Mouse (Mus musculus): ENCODE measurements around the gene Sertad2.

Sertad2 gene

DNA sequence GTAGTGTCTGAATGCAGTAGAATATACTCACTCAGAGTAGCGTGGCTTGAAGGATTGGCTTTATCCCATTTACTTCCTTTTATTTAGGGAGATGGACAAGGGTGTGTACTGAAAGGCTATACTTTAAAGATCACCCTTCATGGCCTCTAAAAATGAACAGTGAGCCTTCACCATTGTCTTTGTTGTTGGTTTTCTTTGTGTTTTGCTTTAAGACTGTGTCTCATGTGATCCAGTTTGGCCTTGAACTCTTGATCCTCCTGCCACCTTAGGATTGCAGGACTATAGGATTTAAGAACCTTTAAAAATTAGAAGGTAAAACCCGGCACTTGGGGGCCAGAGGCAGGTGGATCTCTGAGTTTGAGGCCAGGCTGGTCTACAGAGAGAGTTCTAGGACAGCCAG is 6.4 kb downstream of the Sertad2 start:
- DNase-seq = no peak

DNA sequence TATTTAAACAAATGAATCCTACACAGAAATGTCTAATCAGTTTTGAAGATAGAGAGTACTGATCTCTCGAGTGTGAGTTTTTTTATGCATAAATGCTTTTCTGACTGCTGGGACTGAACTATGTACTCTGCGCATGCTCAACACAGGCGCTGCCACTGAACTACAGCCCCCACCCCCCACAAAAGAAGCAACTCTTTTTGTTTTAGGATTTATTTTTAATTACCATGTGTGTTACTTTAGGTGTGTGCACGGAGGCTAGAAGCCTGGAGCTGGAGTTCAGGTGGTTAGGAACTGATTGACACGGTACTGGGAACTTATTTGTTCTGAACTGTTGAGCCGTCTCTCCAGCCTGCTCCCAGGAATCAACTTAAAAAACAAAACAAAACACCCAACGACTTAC is 7.1 kb downstream of the Sertad2 start:
- no peak for DNase-seq

DNA sequence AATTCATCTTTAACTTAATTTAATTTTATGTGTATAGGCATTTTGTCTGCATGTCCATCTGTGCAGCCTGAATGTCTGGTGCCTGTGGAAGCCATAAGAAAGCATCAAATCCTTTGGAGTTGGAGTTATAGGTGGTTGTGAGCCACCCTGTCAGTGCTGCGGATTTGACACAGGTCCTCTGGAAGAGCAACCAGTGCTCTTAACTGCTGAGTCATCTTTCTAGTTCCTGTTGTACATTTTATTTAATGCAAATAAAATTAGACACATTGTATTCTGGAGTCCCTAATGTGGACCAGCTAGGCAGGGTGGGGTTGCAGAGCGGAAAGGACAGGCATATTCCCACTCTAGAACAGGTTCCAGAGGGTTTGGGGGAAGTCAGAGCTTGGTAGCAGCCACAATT is 9.0 kb downstream of the Sertad2 start:
- DNase-seq = no peak

DNA sequence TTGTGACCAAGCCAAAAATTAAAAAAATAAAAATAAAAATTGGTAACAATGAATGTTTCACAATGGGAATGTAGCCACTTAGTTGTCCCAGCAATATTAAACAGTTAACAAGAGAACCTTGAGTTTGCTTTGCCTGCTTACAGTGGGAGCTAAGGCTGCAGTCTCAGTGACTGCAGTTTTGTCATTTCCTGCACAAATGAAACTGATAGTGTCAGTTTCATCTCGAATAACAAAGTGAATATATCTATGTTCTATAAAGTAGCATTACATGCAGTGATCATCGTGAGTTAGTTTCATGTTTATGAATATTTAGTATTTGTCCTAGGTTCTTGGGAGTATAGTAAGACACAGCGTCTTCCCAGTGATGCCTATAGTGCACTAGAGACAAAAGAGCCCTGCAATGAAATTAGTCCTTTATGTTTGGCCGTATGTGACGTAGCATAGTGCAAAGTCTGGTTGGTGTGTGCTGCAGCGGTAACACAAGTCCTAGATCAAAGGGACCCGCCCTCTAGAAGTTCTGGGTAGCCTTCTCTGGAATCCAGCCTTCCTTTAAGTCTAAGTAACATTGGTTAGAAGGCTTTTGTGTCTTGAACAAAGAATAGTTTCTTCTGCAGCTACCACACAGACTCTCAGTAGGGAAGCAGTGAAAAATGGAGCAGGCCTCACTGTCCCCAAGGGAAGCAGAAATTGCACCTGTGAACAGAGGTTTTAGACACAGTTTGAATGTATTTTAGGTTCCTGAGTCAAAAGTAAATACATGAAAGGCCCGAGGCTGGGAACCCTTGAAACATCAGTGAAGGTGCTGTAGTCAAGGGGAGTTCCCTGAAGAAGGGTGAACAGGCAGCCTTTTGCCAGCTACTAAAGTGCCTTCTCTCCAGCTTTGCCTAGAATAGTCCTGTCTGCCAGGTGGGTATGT is 10.0 kb downstream of the Sertad2 start:
- DNase-seq = peak; percentile 28

DNA sequence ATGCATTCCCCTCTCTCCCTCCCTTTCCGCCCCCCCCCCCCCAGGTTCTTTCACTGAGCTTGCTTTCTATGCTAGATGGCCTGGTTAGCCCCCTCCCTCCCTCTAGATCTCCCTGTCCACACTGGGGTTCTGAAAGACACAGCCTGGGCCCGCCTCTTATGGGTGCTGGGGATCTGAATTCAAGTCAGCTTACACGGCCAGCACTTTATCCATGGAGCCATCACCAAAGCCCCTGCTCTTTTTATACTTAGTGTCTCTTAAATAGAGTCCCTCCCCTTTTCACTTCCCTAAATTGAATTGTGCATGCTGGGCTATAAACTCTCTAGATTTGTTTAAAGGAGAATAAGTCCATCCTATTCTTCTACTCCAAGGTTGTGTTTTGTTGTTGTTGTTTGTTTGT is 12.6 kb downstream of the Sertad2 start:
- no peak for DNase-seq

DNA sequence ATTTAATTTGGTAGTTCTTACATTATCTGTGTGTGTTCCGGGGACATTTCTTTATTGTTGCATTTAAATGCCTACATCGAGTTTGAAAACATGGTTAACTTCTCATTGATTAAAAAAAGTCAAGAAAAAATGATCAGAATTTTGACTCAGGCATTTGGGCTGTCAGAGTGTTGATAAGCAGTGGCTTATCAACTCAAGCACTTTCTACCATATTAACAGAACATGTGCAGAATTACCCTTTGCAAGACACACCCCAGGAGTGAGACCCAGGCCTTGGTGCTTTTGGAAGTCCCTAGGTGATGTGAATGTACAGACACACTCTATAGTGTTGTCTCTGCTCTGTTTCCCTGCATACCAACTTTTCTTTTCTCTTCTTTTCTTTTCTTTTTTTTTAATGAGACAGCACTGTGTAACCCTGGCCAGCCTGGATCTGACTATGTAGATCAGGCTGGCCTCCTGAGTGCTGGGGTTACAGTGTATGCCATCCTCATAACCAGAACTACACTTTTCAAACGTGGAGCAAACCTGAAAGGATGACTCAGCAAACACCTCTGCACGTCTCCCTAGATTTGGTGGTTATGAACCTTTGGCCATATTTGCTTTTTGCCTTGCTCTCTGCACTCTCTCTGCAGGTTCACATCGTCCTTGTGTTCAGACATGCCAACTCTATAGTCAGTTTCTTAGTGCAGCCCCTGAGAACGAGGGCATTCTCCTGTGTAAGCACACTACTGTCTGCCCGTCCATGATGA is 13.3 kb downstream of the Sertad2 start:
- DNase-seq = no peak

DNA sequence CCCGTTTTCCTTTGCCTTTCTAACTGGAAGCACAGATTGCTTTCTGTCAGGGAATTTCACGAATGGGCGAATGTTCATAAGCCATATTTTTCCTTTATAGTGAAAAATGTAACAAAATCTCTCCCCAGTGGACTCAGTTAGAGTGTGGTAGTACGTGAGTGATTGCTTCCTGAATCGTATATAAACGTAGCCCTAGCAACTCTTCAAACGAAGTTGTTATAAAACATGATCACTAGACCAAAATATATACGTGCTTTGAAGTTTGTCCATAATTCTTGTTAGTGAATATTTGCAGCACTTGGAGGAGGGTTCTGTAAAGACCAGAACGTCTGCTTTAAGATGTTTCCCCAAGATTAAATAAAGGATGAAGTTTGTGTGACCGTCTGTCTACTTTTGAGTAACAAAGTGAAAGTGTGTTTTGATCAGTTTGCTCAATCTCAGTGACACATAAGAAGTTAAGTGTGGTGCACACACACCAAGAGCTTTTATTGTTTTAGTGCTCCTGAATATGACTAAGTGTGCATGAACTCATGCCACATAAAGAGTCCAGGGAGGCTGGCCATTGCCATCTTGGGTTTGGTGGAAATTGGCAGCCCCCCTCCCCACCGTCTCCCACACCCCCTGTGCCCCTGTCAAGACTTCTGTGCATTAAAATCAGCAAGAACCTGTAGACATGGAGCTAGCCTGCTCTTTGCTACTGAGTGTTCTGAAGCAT is 16.3 kb downstream of the Sertad2 start:
- no peak for DNase-seq

DNA sequence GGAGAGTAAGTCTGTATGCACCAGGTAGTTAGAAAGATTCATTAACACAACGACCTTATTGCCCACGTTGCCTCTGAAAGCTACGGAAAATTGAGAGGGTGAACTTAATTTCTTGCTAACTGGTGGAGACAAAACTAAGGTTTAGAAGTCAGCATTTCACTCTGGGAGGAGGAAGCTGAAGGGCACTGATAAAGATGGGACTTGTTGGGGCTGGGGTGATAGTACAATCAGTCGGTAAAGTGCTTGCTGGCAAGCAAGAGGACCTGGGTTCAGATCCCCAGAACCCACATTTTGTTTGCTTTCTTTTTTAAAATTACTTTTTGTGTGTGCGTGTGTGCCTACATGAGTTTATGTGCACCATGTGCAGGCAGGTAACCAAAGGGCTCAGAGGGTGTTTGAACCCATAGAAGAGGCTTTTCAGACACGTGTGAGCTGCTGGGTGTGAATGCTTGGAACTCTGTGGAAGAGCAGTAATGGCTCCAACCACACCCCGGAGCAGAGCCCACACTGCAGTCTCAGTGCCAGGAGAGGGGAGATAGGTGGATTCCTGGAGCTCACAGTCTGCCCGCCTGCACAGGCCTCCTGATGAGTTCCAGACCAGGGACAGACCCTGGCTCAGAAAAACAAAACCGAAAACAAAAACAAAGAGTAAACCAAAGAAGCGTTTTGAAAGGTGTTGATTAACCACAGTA is 17.0 kb downstream of the Sertad2 start:
- no peak for DNase-seq

DNA sequence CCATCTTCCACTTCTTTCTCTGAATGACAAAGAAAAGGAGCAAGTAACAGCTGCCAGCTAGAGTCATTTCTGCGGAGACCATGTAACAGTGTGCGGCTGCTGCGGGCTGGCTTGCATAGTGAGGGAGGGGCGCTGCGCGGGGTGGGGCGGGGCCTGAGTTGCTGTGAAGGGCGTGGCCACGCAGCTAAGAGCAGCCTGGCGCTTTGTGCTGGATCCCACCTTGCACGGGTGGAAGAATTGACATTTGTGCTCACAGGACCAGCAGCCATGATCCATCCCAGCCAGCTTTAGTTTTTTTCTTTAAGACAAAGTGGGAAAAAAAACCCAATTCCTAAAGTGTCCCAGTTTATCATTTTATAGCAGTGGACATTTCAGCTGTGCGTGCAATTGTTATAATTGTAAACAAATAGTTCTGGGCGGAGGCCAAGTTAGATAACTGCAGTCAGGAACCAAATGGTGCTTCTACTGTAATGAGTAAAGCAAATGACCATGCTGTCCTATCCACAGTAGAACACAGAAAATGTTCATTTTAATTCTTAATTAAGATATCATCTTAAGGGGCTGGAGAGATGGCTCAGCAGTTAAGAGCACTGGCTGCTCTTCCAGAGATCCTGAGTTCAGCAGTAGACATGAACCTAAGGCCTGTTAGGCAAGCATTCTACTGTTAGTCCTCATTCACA is 18.4 kb downstream of the Sertad2 start:
- DNase-seq = peak; percentile 82

DNA sequence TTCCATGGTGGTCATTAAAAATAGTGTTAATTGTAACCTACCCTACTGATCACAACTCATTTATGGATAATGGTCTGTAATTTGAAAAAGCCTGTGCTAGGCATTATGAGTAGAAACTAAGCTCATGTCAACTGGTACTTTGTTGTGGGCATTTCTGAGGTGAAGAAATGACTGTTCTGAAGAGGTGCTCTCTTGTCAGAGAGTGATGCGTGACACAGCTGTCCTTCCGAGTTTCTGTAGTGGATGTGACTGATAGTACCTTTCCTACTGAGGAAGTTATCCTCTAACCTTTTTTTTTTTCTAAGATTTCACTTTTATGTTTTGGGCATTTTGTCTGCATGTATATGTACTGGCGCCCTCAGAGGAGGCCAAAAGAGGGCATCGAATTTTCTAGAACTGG is 22.0 kb downstream of the Sertad2 start:
- no peak for DNase-seq

DNA sequence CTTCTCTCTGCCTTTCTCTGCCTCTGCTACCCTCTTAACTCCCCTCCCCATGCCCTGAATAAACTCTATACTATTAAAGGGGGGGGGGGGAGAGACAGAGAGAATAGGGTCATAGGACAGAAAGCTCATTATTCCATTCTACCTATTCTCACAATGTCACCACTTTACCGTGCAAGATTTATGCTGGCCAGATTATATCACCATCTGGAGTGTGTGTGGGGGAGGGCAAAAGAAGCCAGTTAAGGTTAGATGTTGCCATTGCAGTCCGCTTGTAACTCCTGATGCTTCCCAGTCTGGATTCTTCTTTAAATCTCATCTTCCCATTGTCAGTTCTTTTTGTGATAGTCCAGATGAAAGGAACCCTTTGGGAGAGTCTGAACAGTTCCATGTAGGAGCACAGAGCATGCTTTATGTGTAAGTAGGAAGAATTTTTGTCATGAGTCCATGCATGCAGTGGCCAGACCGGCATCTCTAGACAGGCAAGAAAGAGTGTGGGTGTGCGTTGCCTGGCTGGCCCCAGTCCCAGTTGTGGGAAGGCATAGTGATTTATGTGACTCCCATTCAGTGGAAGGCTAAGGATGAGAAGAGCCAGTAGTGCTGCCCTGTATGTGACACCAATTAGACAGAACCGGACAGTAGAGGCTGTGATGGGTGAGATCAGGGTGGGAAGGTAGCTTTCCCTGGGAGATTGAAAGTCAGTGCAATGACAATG is 28.8 kb downstream of the Sertad2 start:
- no peak for DNase-seq

DNA sequence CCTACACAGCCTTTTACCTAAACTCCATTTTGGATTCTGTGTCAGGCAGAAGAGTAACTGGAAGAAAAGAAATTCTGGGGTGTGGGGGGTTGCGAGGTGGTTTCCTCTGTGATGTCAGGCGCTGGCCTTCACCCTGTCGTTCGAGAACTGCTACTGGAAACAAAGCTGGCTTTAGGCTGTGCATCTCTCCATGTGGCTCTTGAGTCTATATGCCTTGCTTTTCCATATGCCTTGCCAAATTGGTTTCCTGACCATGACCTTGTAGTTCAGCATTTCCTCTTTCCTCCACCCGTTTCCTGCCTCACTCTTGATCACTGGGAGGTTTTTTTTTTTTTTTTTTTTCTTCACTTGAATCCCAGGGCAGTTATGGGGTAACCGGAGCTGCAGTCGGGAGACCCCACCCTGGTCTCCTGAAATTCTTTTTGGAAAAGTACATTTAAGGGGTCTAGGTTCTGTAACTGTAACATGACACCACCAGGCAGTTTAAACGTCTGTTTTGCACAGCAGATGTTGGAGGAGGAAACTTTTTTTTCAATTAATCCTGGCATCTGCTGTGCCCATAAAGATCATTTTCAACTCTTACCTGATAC is 33.1 kb downstream of the Sertad2 start:
- DNase-seq = no peak

DNA sequence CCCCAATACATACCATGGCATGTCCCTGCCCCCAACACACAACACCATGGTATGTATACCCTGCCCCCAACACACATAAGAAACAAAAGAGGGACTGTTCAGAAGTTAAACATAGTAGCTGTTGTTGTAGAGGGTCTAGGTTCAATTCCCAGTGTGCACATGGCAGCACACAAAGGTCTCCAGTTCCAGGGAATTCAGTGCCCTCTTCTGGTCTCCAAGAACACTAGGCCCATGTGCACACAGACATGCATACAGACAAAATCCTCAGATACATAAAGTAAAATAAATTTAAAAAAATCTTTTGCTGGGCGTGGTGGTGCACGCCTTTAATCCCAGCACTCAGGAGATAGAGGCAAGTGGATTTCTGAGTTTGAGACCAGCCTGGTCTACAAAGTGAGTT is 39.7 kb downstream of the Sertad2 start:
- no peak for DNase-seq

DNA sequence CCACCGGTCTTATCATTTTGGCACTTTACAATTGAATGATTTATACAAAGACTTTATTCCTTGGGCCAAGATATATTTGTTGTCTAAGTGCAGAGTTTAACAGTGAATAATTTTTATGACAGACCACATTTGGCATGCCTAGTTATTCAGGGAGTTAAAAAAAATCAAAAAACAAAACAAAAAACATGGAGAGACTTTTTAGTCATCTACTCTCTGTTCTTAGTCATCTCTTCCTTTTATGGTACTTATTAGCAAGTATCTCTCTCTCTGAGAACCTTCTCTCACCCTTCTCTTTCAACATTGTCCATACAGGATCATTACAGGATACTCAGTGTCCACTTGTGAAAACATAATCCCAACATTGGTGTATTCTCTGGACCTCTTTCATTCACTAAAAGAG is 42.2 kb downstream of the Sertad2 start:
- DNase-seq = no peak

DNA sequence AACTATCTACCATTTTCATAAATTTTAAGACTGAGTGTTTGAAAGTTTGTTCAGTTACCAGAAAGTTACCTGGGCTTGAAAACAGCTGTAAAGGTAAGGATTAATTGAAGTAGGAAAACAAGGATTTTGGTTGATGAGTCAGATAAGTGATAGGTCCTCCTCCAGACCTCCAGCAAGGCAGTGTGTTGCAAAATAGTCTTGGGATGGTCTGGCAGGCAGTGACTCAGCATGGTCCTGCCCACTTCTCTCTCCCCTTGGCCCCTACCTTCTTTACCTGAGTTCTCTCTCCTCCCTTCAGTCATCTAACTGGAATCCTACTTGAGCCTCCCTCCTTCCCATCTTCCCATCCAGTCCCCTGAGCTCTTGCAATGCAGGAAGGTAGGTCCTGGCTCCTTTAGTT is 43.1 kb downstream of the Sertad2 start:
- no peak for DNase-seq

DNA sequence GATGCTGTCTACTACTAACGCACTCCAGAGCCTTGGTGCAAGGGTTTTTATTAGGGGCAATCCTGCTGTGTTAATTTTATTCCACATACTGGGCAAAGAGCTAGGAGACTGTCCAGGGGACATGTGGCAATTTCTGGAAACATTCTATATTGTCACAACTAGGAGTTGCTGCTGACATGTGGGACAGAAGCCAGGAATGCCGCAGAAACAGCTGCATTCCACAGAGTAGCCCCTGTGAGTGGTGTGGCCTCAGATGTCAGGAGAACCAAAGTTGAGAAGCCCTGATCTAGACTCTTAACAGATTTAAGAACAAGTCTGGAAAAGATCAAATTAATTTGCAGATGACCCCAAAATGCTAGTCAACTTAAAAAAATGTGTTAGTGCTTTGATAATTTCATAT is 46.3 kb downstream of the Sertad2 start:
- DNase-seq = no peak

DNA sequence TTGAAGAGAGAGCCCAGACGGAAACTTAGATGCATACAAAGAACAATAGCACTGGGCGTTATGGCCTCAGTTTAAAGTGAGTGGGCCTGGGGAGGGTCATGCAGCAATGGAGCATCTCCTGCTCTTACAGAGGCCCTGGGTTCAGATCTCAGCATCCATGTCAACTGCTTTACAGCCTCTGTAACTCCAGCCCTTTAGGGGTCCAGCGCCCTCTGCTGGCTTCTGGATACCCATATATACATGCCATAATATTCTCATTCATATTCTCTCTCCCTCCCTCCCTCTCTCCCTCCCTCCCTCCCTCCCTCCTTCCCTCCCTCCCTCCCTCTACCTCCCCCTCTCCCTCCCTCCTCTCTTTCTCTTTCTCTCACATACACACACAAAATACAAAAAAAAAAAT is 49.0 kb downstream of the Sertad2 start:
- DNase-seq = peak; percentile 72

DNA sequence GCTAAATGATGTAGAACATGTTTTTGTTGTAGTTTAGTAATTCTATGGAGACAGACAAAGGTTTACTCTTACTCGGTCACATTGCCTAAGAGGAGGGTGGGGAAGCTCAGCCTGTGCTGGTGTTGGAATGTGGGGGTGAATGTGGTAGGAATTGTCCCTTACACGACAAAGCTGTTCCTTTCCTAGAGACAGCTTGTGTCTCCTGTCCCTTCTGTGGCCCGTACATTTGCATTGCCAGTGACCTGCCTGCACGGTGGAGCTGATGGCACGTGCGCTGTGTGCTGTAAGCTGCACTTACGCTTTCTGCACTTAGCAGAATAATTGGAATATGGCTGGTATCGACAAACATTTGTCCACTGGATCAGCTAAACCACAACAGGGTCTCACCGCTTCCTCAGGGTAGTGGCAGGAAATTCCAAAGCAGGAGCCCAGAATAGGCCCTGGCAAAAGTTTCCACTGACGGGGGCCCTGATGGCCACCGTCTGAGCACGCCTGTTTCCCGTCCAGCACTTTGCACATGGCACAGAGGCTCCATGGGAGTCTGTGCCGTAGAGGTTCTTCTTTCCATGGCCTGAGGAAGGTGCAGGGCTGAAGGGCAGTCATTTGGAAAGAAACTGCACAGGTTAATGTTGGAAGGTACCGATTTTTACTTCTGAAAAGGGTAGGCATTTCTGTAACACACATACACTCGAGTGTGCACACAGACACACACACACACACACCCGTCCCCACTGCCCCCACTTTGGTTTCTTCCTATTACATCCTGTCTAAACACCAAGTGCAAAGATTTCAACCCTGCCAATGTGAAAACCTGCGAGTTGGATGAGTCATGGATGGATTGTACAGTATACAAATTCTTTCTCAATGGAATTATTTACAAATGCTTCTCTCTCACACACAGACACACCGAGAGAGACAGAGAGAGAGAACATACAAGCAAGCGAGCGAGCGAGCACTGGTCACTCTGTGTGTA is 51.5 kb downstream of the Sertad2 start:
- no peak for DNase-seq

DNA sequence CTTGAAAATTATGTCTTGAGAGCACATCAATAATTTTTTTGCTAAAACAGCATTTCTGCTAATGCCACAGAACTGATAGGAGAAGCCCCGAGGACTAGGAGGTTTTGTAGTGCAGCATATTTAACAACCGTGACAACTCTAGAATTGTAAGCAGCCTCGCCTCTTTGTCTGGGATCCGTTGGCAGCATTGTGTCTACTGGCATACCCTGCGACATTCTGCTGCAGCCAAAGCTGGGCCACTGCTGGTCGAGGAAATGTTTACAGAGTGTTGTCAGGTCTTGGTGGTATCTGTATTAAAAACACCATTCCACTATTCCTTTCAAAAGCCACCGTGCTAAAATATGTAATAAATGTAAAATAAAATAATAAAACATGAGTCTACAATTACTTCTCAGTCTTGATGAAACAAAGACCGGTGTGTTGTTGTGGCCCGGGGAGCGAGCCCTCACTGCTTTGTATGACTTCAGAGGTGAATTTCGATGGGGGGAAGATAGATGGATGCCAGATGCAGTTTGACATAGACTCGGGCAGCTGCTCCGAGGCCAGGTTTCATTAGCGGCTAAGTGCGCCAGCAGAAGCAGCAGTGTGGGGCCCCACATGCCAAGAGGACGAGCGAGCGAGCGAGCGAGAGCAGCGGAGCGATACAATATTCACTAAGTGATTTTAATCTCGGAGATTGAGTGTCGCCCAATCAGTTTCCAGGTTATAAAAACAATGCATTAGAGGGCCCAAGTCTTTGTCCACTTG is 60.2 kb downstream of the Sertad2 start:
- DNase-seq = no peak
